Mouse (Mus musculus) stomach, embryonic 16.5 days (tissue): ENCODE results near the gene Wdr19. TPM values are rescaled to one million over a fixed set of nuclear protein-coding genes. Genes with fewer than 3 reads are reported as not detected.

Experiments used
- ATAC-seq: fragments of 200-750 bp; cut with Nextera tagmentation; 2 replicates; pipeline ENCODE4 v1.8.0; 2017; ENCODE audit warnings: moderate number of reproducible peaks, moderate TSS enrichment; ENCODE audit not compliant: insufficient read depth, low FRiP score
- H3K27ac ChIP-seq: fragments of 300-500 bp; sonication (generic); 2 replicates; pipeline ENCODE4 v1.5.1; 2014; ENCODE audit warnings: low read length
- H3K27me3 ChIP-seq: fragments of 300-500 bp; sonication (generic); 2 replicates; pipeline ENCODE4 v1.6.1; 2014; ENCODE audit warnings: low read length, control low read depth, mixed read lengths; ENCODE audit not compliant: control insufficient read depth, insufficient read depth
- H3K36me3 ChIP-seq: fragments of 300-500 bp; sonication (generic); 2 replicates; pipeline ENCODE4 v1.6.1; 2014; ENCODE audit warnings: low read length; ENCODE audit not compliant: control insufficient read depth, insufficient read depth
- H3K4me1 ChIP-seq: fragments of 300-500 bp; sonication (generic); 2 replicates; pipeline ENCODE4 v1.6.1; 2014; ENCODE audit warnings: low read length, control low read depth, mixed read lengths; ENCODE audit not compliant: control insufficient read depth, insufficient read depth
- H3K4me2 ChIP-seq: fragments of 300-500 bp; sonication (generic); 2 replicates; pipeline ENCODE4 v1.6.1; 2014; ENCODE audit warnings: low read depth, low read length, mixed read lengths
- H3K4me3 ChIP-seq: fragments of 300-500 bp; sonication (generic); replicated peaks from 2 replicates; pipeline ENCODE4 v1.5.1; 2014; ENCODE audit warnings: mild to moderate bottlenecking, low read length
- H3K9ac ChIP-seq: fragments of 300-500 bp; sonication (generic); 2 replicates; pipeline ENCODE4 v1.6.1; 2014; ENCODE audit warnings: low read length
- H3K9me3 ChIP-seq: fragments of 300-500 bp; sonication (generic); replicated peaks from 2 replicates; pipeline ENCODE4 v1.6.1; 2016; ENCODE audit warnings: low read length, control low read depth; ENCODE audit not compliant: control insufficient read depth
- WGBS: fragments of 180-500 bp; shearing (Covaris S2); extraction: QIAGEN DNeasy Blood & Tissue Kit; methylation state at CpG from one replicate; pipeline ENCODE4 v1.1.7; 2014; 5-methylcytosine and 5-hydroxymethylcytosine counted together
- polyA plus RNA-seq: library from polyadenylated mRNA; unstranded; fragments of >200 nt; fragmentation: Nextera tagmentation; extraction: Ambion mirVana; gene quantifications from 2 replicates; pipeline ENCODE4 v1.2.1, GENCODE M21; 2015

Gene Wdr19
- polyA plus RNA-seq, 1 experiment from 2014 or later = 7.4 TPM

GRCm38 (mm10) chr5:65308208-65308607 is 108.7 kb downstream of the Wdr19 start:
- H3K27me3 ChIP-seq = no peaks in the 10 kb centered on the region
- WGBS = 93% methylated on average over 7 of the region's 7 CpGs

GRCm38 (mm10) chr5:65308866-65309265 is 109.4 kb downstream of the Wdr19 start:
- H3K9ac ChIP-seq = no peak overlapping the region
- H3K36me3 ChIP-seq = peaks cover 11% of the 10 kb centered on the region
- WGBS = 97% methylated on average over 3 of the region's 3 CpGs
- no peak overlapping the region for H3K4me3 ChIP-seq
- no peak for ATAC-seq
- H3K27ac ChIP-seq = no peak overlapping the region
- no peaks in the 10 kb centered on the region for H3K27me3 ChIP-seq
- H3K4me1 ChIP-seq = no peaks in the 10 kb centered on the region
- H3K9me3 ChIP-seq = no peaks in the 10 kb centered on the region
- no peak overlapping the region for H3K4me2 ChIP-seq

More at GRCm38 (mm10) chr5:65308208-65308607, 108.7 kb downstream of the Wdr19 start:
- H3K9me3 ChIP-seq = no peaks in the 10 kb centered on the region
- no peak for ATAC-seq
- H3K4me3 ChIP-seq = no peak overlapping the region
- H3K27ac ChIP-seq = no peak overlapping the region
- no peak overlapping the region for H3K9ac ChIP-seq
- no peaks in the 10 kb centered on the region for H3K4me1 ChIP-seq
- peaks cover 9% of the 10 kb centered on the region for H3K36me3 ChIP-seq
- H3K4me2 ChIP-seq = no peak overlapping the region

Other genes with a start within 250 kb of the Wdr19 start
- gene Tlr6, start 239.6 kb upstream of the Wdr19 start, polyA plus RNA-seq = 0.94 and 1.0 TPM in 2 replicates
- gene Fam114a1, start 229.6 kb upstream of the Wdr19 start, polyA plus RNA-seq = 62.4 and 64.8 TPM in 2 replicates
- gene Tmem156, start 107.6 kb upstream of the Wdr19 start, polyA plus RNA-seq = 1.7 and 1.9 TPM in 2 replicates
- gene Klhl5, start 92.2 kb upstream of the Wdr19 start, polyA plus RNA-seq = 7.2 and 8.5 TPM in 2 replicates
- 65.7 and 77.8 TPM in 2 replicates for gene Rfc1, start 136.0 kb downstream of the Wdr19 start, polyA plus RNA-seq
- 1.8 and 1.9 TPM in 2 replicates for gene Klb, start 148.6 kb downstream of the Wdr19 start, polyA plus RNA-seq
- gene Rpl9, start 191.7 kb downstream of the Wdr19 start, polyA plus RNA-seq = 850 and 976 TPM in 2 replicates
- gene Lias, start 191.8 kb downstream of the Wdr19 start, polyA plus RNA-seq = 52.9 and 57.5 TPM in 2 replicates
- 184 and 191 TPM in 2 replicates for gene Ugdh, start 236.3 kb downstream of the Wdr19 start, polyA plus RNA-seq